Comparison of ENCODE assay signal across 11 mouse cellular contexts in genomic region chr14:25630647-25631409, GRCm38 (mm10).
A peak's percentile ranks its signal among the peaks of the same experiment; 100 is the strongest.
DNase-seq lines count a peak whose midpoint lies in the region; ATAC-seq and TF ChIP-seq lines count a peak whose summit lies in the region.
"Had no signal": no experiment of that assay in that cellular context is flagged by ENCODE, and none has a peak within 500 bp of the region (broad histone marks: within the 10 kb centered on the region; RNA-seq: fewer than 3 reads in every experiment).

No protein-coding gene starts in this region.

- no peaks in the 10 kb centered on the region for H3K27me3 ChIP-seq in forebrain, embryonic 13.5 days
- no peaks in the 10 kb centered on the region for H3K27me3 ChIP-seq in forebrain, embryonic 16.5 days (replicated peaks; ENCODE audit: control insufficient read depth, insufficient read depth, low read length)
- H3K27me3 ChIP-seq in hindbrain, embryonic 11.5 days (ENCODE audit: control insufficient read depth, insufficient read depth, low read length) = no peaks in the 10 kb centered on the region
- no peaks in the 10 kb centered on the region for H3K27me3 ChIP-seq in hindbrain, postnatal 0 days (ENCODE audit: insufficient read depth, low read length)
- H3K27me3 ChIP-seq in midbrain, embryonic 15.5 days (replicated peaks) = no peaks in the 10 kb centered on the region

- WGBS in forebrain, embryonic 13.5 days = 96% methylated on average over 7 of the region's 7 CpGs
- WGBS in forebrain, embryonic 16.5 days = 93% methylated on average over 7 of the region's 7 CpGs
- whole genome bisulfite sequencing in hindbrain, embryonic 11.5 days = 95% methylated on average over 7 of the region's 7 CpGs
- 91% methylated on average over 7 of the region's 7 CpGs for WGBS in hindbrain, postnatal 0 days
- 93% methylated on average over 7 of the region's 7 CpGs for WGBS in midbrain, embryonic 15.5 days

- H3K36me3 ChIP-seq in forebrain, embryonic 13.5 days (ENCODE audit: poor library complexity, severe bottlenecking) = peaks cover 61% of the 10 kb centered on the region
- H3K36me3 ChIP-seq in forebrain, embryonic 16.5 days (ENCODE audit: control insufficient read depth, insufficient read depth) = no peaks in the 10 kb centered on the region
- H3K36me3 ChIP-seq in hindbrain, embryonic 11.5 days (ENCODE audit: control insufficient read depth, insufficient read depth, low read length) = peaks cover 2% of the 10 kb centered on the region
- no peaks in the 10 kb centered on the region for H3K36me3 ChIP-seq in hindbrain, postnatal 0 days (ENCODE audit: insufficient read depth, low read length)
- H3K36me3 ChIP-seq in midbrain, embryonic 15.5 days (replicated peaks) = no peaks in the 10 kb centered on the region

- H3K4me3 ChIP-seq in forebrain, embryonic 13.5 days = no peak overlapping the region
- no peak overlapping the region for H3K4me3 ChIP-seq in forebrain, embryonic 16.5 days (replicated peaks; ENCODE audit: low read length)
- H3K4me3 ChIP-seq in hindbrain, embryonic 11.5 days (ENCODE audit: low read depth, low read length) = no peak overlapping the region
- no peak overlapping the region for H3K4me3 ChIP-seq in hindbrain, postnatal 0 days (ENCODE audit: low read length)
- no peak overlapping the region for H3K4me3 ChIP-seq in midbrain, embryonic 15.5 days

- H3K27ac ChIP-seq in forebrain, embryonic 13.5 days = peak overlapping the region; percentile 35
- no peak overlapping the region for H3K27ac ChIP-seq in forebrain, embryonic 16.5 days (ENCODE audit: low read length)
- 0 out of 2 replicates have a peak overlapping the region, but pooled peaks have one; percentile 5 for H3K27ac ChIP-seq in hindbrain, embryonic 11.5 days (ENCODE audit: low read depth, low read length)
- H3K27ac ChIP-seq in hindbrain, postnatal 0 days = no peak overlapping the region; the same call in 1 of the 2 replicates
- H3K27ac ChIP-seq in midbrain, embryonic 15.5 days = 0 out of 2 replicates have a peak overlapping the region, but pooled peaks have one; percentile 28

- H3K4me1 ChIP-seq in forebrain, embryonic 13.5 days = peaks cover 80% of the 10 kb centered on the region
- H3K4me1 ChIP-seq in forebrain, embryonic 16.5 days (replicated peaks; ENCODE audit: control insufficient read depth, insufficient read depth, low read length) = peaks cover 40% of the 10 kb centered on the region
- H3K4me1 ChIP-seq in hindbrain, embryonic 11.5 days (replicated peaks; ENCODE audit: control insufficient read depth, insufficient read depth, low read length) = peaks cover 3% of the 10 kb centered on the region; the same call in 1 of the 2 replicates
- peaks cover 34% of the 10 kb centered on the region for H3K4me1 ChIP-seq in hindbrain, postnatal 0 days (ENCODE audit: insufficient read depth, low read length)
- H3K4me1 ChIP-seq in midbrain, embryonic 15.5 days = peaks cover 61% of the 10 kb centered on the region

- no peak for TF ChIP-seq CTCF in hindbrain, postnatal 0 days (IDR thresholded peaks at IDR 0.05; ENCODE audit: low read depth)

- no peak for ATAC-seq in forebrain, embryonic 13.5 days
- ATAC-seq in forebrain, embryonic 16.5 days = no peak
- ATAC-seq in hindbrain, embryonic 11.5 days (ENCODE audit: low FRiP score) = no peak
- ATAC-seq in hindbrain, postnatal 0 days = no peak
- no peak for ATAC-seq in midbrain, embryonic 15.5 days (replicated peaks)

- no peak for DNase-seq in hindbrain, embryonic 11.5 days (ENCODE audit: low spot score)
- DNase-seq in hindbrain, postnatal 0 days (ENCODE audit: low spot score) = no peak
- DNase-seq in MN1 (ENCODE audit: low spot score) = peak; percentile 50
- DNase-seq in thymus, postnatal 0 days (ENCODE audit: low spot score) = no peak
- DNase-seq: lung, postnatal 10 days; spleen, adult 18-20 months; thymus, postnatal 14 days had no signal

- H3K9me3 ChIP-seq in forebrain, embryonic 13.5 days (replicated peaks) = no peaks in the 10 kb centered on the region
- no peaks in the 10 kb centered on the region for H3K9me3 ChIP-seq in forebrain, embryonic 16.5 days (ENCODE audit: control insufficient read depth, low read length)
- H3K9me3 ChIP-seq in hindbrain, embryonic 11.5 days (ENCODE audit: control insufficient read depth, low read length) = no peaks in the 10 kb centered on the region
- H3K9me3 ChIP-seq in hindbrain, postnatal 0 days (ENCODE audit: low read length) = no peaks in the 10 kb centered on the region
- H3K9me3 ChIP-seq in midbrain, embryonic 15.5 days = no peaks in the 10 kb centered on the region

- H3K4me2 ChIP-seq in forebrain, embryonic 13.5 days = no peak overlapping the region
- H3K4me2 ChIP-seq in forebrain, embryonic 16.5 days (ENCODE audit: low read length) = no peak overlapping the region
- H3K4me2 ChIP-seq in hindbrain, embryonic 11.5 days (replicated peaks; ENCODE audit: low read depth, low read length) = no peak overlapping the region
- no peak overlapping the region for H3K4me2 ChIP-seq in hindbrain, postnatal 0 days (ENCODE audit: low read depth, low read length)
- no peak overlapping the region for H3K4me2 ChIP-seq in midbrain, embryonic 15.5 days
- H3K4me2 ChIP-seq: liver, embryonic 11.5 days had no signal

- H3K9ac ChIP-seq in forebrain, embryonic 13.5 days = no peak overlapping the region
- no peak overlapping the region for H3K9ac ChIP-seq in forebrain, embryonic 16.5 days (replicated peaks; ENCODE audit: low read depth, low read length)
- H3K9ac ChIP-seq in hindbrain, embryonic 11.5 days (ENCODE audit: low read depth, low read length) = no peak overlapping the region
- H3K9ac ChIP-seq in hindbrain, postnatal 0 days (replicated peaks; ENCODE audit: low read length) = no peak overlapping the region
- H3K9ac ChIP-seq in midbrain, embryonic 15.5 days = no peak overlapping the region

Comparison
In these comparisons a context has a peak if more than half of its experiments do, and no peak if none do; other contexts are left out.
1. H3K27ac ChIP-seq: peak in forebrain, embryonic 13.5 days (single experiment), hindbrain, embryonic 11.5 days (single experiment) and midbrain, embryonic 15.5 days (single experiment); none in forebrain, embryonic 16.5 days (single experiment) and hindbrain, postnatal 0 days (single experiment).